Mouse (Mus musculus) intestine, postnatal 0 days (tissue): ENCODE measurements around the gene Mxd1. TPM values are rescaled to one million over a fixed set of nuclear protein-coding genes. Genes with fewer than 3 reads are reported as not detected.

Experiments used
- ATAC-seq: fragments of 200-750 bp; cut with Nextera tagmentation; 2 replicates; pipeline ENCODE4 v1.8.0; 2017; ENCODE audit warnings: mild to moderate bottlenecking, moderate TSS enrichment, moderate library complexity
- H3K27ac ChIP-seq: fragments of 300-500 bp; sonication (generic); 2 replicates; pipeline ENCODE4 v1.5.1; 2014; ENCODE audit warnings: mild to moderate bottlenecking, low read depth, low read length, moderate library complexity
- H3K27me3 ChIP-seq: fragments of 300-500 bp; sonication (generic); replicated peaks from 2 replicates; pipeline ENCODE4 v1.6.1; 2014; ENCODE audit warnings: low read length, mixed read lengths; ENCODE audit not compliant: control insufficient read depth, insufficient read depth
- H3K36me3 ChIP-seq: fragments of 300-500 bp; sonication (generic); 2 replicates; pipeline ENCODE4 v1.6.1; 2014; ENCODE audit warnings: mild to moderate bottlenecking, moderate library complexity; ENCODE audit not compliant: control insufficient read depth, insufficient read depth
- H3K4me1 ChIP-seq: fragments of 300-500 bp; sonication (generic); replicated peaks from 2 replicates; pipeline ENCODE4 v1.6.1; 2014; ENCODE audit warnings: antibody characterized with exemption, low read length, mixed read lengths; ENCODE audit not compliant: control insufficient read depth, insufficient read depth
- H3K4me2 ChIP-seq: fragments of 300-500 bp; sonication (generic); replicated peaks from 2 replicates; pipeline ENCODE4 v1.6.1; 2014; ENCODE audit warnings: low read depth, mild to moderate bottlenecking, moderate library complexity
- H3K4me3 ChIP-seq: fragments of 300-500 bp; sonication (generic); 2 replicates; pipeline ENCODE4 v1.5.1; 2014; ENCODE audit warnings: low read depth, low read length
- H3K9ac ChIP-seq: fragments of 300-500 bp; sonication (generic); 2 replicates; pipeline ENCODE4 v1.6.1; 2014; ENCODE audit warnings: mild to moderate bottlenecking, low read depth, low read length
- H3K9me3 ChIP-seq: fragments of 300-500 bp; sonication (generic); 2 replicates; pipeline ENCODE4 v1.6.1; 2016; ENCODE audit warnings: mixed run types; ENCODE audit not compliant: control insufficient read depth
- CTCF ChIP-seq: sonication (generic); IDR thresholded peaks from 2 replicates; pipeline ENCODE4 v1.5.1; 2016; ENCODE audit warnings: low read depth, mild to moderate bottlenecking, control low read depth, antibody characterized with exemption, moderate library complexity
- WGBS: fragments of 180-500 bp; shearing (Covaris S2); extraction: QIAGEN DNeasy Blood & Tissue Kit; methylation state at CpG from one replicate; pipeline ENCODE4 v1.1.7; 2014; 5-methylcytosine and 5-hydroxymethylcytosine counted together
- polyA plus RNA-seq: library from polyadenylated mRNA; unstranded; fragments of >200 nt; fragmentation: Nextera tagmentation; extraction: Ambion mirVana; gene quantifications from 2 replicates; pipeline ENCODE4 v1.2.1, GENCODE M21; 2015

Gene Mxd1
- polyA plus RNA-seq, 1 experiment from 2014 or later, result 23.1 TPM

GRCm38 (mm10) chr6:86658501-86658900 is 10.5 kb downstream of the Mxd1 start:
- no peaks in the 10 kb centered on the region for H3K9me3 ChIP-seq
- peaks cover 61% of the 10 kb centered on the region for H3K36me3 ChIP-seq
- 81% methylated on average over 3 of the region's 3 CpGs for WGBS
- H3K4me2 ChIP-seq, result no peak overlapping the region
- no peak for TF ChIP-seq CTCF
- H3K27ac ChIP-seq, result no peak overlapping the region
- no peak overlapping the region for H3K4me3 ChIP-seq
- H3K27me3 ChIP-seq, result no peaks in the 10 kb centered on the region
- H3K9ac ChIP-seq, result no peak overlapping the region
- H3K4me1 ChIP-seq, result 0 out of 2 replicates have a peak, but pooled peaks cover 7% of the 10 kb centered on the region
- no peak for ATAC-seq

DNA sequence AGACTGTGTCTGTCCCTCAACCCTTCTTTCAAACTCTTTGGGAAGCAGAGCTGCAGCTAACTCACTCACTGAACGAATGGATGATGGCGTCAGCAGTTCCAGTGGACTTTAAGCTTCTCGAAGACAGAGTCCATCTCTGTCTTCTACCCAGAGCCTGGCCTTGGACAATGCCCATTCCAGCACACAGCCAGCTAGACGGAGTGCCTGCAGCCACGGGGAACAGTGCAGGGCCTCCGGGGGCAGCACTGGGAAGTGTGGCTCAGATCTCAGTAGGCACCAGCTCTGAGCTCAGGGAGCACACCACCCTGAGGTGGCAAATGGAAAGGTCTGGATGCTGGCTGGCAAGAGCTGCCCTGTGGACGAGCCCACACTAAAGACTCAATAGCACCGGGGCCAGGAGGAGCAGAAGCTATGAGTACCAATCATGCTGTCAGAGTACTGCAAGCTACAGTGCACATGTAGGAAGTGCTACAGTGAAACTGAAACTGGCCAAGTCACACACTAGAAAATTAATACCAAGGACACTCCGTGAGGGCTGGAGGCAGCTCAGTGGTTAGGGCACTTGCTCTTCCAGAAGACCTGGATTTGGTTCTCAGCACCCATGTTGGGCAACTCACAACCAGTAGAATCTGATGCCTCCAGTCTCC is 14.6 kb downstream of the Mxd1 start:
- Histone ChIP-seq H3K4me2 (0 out of 2 replicates have a peak overlapping the region, but pooled peaks have one; percentile 24), H3K9me3 (no peaks in the 10 kb centered on the region), H3K27me3 (no peaks in the 10 kb centered on the region), H3K9ac (no peak overlapping the region), H3K4me1 (0 out of 2 replicates have a peak, but pooled peaks cover 7% of the 10 kb centered on the region), H3K4me3 (no peak overlapping the region), H3K27ac (peak overlapping the region; percentile 57), H3K36me3 (peaks cover 66% of the 10 kb centered on the region)
- ATAC-seq, result peak; percentile 92
- peak; percentile 71 for TF ChIP-seq CTCF
- 52% methylated on average over 9 of the region's 9 CpGs for WGBS

DNA sequence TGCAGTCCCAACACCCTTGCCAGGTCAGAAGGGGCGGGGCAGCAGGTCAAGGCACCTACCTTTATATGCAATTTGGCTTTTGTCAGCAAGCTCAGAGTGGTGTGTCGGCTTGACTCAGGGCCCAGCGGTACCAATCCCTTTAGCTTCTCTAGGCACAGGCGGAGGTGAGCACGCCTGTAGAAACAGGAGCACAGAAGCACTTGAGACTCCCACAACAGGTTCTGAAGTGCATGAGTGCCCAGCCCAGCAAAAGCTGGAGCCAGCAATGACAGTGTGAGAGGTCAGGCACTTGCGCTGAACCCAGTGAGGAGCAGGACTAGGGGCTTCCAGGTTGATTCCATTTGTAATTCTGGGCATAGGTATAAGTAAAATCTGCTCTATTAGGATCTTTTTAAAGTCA is 15.9 kb downstream of the Mxd1 start:
- H3K9me3 ChIP-seq, result no peaks in the 10 kb centered on the region
- ATAC-seq, result no peak
- no peak overlapping the region for H3K9ac ChIP-seq
- H3K4me1 ChIP-seq, result 0 out of 2 replicates have a peak, but pooled peaks cover 7% of the 10 kb centered on the region
- no peaks in the 10 kb centered on the region for H3K27me3 ChIP-seq
- no peak for TF ChIP-seq CTCF
- no peak overlapping the region for H3K4me2 ChIP-seq
- peaks cover 65% of the 10 kb centered on the region for H3K36me3 ChIP-seq
- 92% methylated on average over 6 of the region's 6 CpGs for WGBS
- H3K27ac ChIP-seq, result no peak overlapping the region
- no peak overlapping the region for H3K4me3 ChIP-seq

DNA sequence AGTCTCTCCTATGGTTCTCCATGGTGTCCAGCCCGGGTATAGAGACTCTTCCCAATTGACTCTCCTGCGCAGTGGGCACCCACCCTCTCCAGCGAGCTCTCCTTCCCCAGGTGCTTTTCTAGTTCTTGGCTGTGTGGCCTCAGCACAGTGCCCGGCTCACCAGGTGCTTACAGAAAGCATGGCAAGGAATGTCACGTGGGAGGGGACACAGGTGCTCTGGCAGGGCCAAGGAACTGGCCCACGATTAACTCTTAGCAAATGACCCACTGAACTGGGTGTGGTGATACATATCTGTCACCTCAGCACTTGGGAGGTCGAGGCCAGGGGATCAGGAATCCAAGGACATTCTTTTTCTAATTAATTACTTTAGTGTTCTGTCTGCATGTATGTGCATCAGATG is 22.8 kb downstream of the Mxd1 start:
- no peak overlapping the region for H3K27ac ChIP-seq
- H3K9me3 ChIP-seq, result no peaks in the 10 kb centered on the region
- H3K36me3 ChIP-seq, result peaks cover 31% of the 10 kb centered on the region
- WGBS, result 46% methylated on average over 7 of the region's 7 CpGs
- TF ChIP-seq CTCF, result no peak
- no peak overlapping the region for H3K4me2 ChIP-seq
- no peak overlapping the region for H3K4me3 ChIP-seq
- peak; percentile 63 for ATAC-seq
- H3K4me1 ChIP-seq, result 0 out of 2 replicates have a peak, but pooled peaks cover 3% of the 10 kb centered on the region
- no peak overlapping the region for H3K9ac ChIP-seq
- no peaks in the 10 kb centered on the region for H3K27me3 ChIP-seq

DNA sequence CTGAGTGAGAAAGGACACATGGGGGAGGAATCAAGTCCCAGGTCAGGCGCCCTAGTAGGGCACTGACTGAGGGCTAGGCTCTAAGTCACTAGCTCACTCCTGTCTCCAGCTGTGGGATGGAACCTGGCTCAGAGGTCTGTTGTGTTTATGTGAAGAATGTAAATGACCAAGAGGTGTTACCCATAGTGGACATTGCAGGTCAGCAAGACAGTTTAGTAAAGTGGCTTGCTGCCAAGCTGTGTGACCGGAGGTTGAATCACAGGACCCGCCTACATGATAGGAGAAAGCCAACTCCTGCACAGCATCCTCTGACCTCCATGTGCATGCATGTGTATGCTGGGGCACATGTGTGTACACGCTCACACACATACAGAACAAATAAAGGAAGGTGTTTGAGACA is 23.4 kb downstream of the Mxd1 start:
- Histone ChIP-seq H3K27ac (no peak overlapping the region), H3K4me2 (no peak overlapping the region), H3K9me3 (no peaks in the 10 kb centered on the region), H3K9ac (no peak overlapping the region), H3K4me3 (no peak overlapping the region), H3K36me3 (peaks cover 25% of the 10 kb centered on the region), H3K27me3 (no peaks in the 10 kb centered on the region), H3K4me1 (0 out of 2 replicates have a peak, but pooled peaks cover 3% of the 10 kb centered on the region)
- ATAC-seq, result no peak; the same call in 1 of the 2 replicates
- TF ChIP-seq CTCF, result no peak
- WGBS, result 52% methylated on average over 4 of the region's 4 CpGs

DNA sequence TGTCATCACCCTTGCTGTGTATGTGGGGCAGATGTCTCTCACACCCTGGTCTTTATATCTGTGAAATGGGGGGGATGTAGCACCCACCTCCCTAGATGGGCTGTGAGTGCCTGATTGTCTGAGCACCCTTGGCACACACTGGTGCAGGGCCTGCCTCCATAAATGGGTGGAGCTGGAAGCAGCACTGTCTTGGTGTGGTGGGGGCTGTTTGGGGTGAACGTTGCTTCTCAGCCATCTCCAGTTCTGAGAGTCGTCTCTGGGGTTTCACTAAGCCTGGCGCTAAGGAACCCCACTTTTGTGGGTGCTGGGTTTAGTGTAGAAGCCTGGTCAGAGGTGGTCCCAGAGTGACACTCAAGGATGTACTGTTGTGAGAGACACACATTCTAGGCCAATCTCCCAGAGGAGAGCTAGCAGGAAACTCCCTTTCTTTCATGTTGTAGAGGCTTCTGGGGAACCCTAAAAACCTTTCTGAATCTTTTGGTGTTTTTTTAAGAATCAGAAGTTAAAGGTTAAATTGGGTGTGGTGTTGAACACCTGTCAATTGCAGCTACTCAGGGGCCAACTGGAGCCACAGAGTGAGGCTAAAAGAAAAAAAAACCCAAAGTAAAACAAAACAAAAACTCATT is 24.1 kb downstream of the Mxd1 start:
- TF ChIP-seq CTCF, result no peak
- no peak overlapping the region for H3K27ac ChIP-seq
- WGBS, result 79% methylated on average over 3 of the region's 3 CpGs

More for the DNA sequence above, 24.1 kb downstream of the Mxd1 start:
- no peak overlapping the region for H3K4me3 ChIP-seq
- H3K9me3 ChIP-seq, result no peaks in the 10 kb centered on the region
- no peak overlapping the region for H3K9ac ChIP-seq
- H3K4me1 ChIP-seq, result 0 out of 2 replicates have a peak, but pooled peaks cover 3% of the 10 kb centered on the region
- H3K27me3 ChIP-seq, result no peaks in the 10 kb centered on the region
- ATAC-seq, result no peak
- H3K36me3 ChIP-seq, result peaks cover 19% of the 10 kb centered on the region
- H3K4me2 ChIP-seq, result no peak overlapping the region
